Mouse (Mus musculus) kidney, embryonic 14.5 days (tissue): ENCODE measurements around the gene Myo10. TPM values are rescaled to one million over a fixed set of nuclear protein-coding genes. Genes with fewer than 3 reads are reported as not detected.
A peak's percentile ranks its signal among the peaks of the same experiment; 100 is the strongest.

Experiments used
- ATAC-seq: fragments of 200-750 bp; cut with Nextera tagmentation; 2 replicates; pipeline ENCODE4 v1.8.0; 2017; ENCODE audit warnings: moderate number of reproducible peaks, mild to moderate bottlenecking, moderate TSS enrichment, moderate library complexity; ENCODE audit not compliant: low FRiP score, low TSS enrichment
- H3K27ac ChIP-seq: fragments of 300-500 bp; sonication (generic); 2 replicates; pipeline ENCODE4 v1.5.1; 2014; ENCODE audit warnings: low read depth, mild to moderate bottlenecking, low read length, moderate library complexity, mixed read lengths
- H3K27me3 ChIP-seq: fragments of 300-500 bp; sonication (generic); 2 replicates; pipeline ENCODE4 v1.6.1; 2014; ENCODE audit warnings: mild to moderate bottlenecking, low read length; ENCODE audit not compliant: control insufficient read depth, insufficient read depth
- H3K36me3 ChIP-seq: fragments of 300-500 bp; sonication (generic); 2 replicates; pipeline ENCODE4 v1.6.1; 2014; ENCODE audit warnings: low read length, mixed read lengths; ENCODE audit not compliant: control insufficient read depth, insufficient read depth
- H3K4me1 ChIP-seq: fragments of 300-500 bp; sonication (generic); 2 replicates; pipeline ENCODE4 v1.6.1; 2014; ENCODE audit warnings: low read length, mixed read lengths; ENCODE audit not compliant: control insufficient read depth, insufficient read depth
- H3K4me2 ChIP-seq: fragments of 300-500 bp; sonication (generic); replicated peaks from 2 replicates; pipeline ENCODE4 v1.6.1; 2014; ENCODE audit warnings: low read depth, mild to moderate bottlenecking, low read length
- H3K4me3 ChIP-seq: fragments of 300-500 bp; sonication (generic); 2 replicates; pipeline ENCODE4 v1.5.1; 2014; ENCODE audit warnings: mild to moderate bottlenecking, low read length
- H3K9ac ChIP-seq: fragments of 300-500 bp; sonication (generic); 2 replicates; pipeline ENCODE4 v1.6.1; 2014; ENCODE audit warnings: low read depth, mild to moderate bottlenecking, low read length, moderate library complexity
- H3K9me3 ChIP-seq: fragments of 300-500 bp; sonication (generic); 2 replicates; pipeline ENCODE4 v1.6.1; 2016; ENCODE audit warnings: low read length; ENCODE audit not compliant: control insufficient read depth
- WGBS: fragments of 180-500 bp; shearing (Covaris S2); extraction: QIAGEN DNeasy Blood & Tissue Kit; methylation state at CpG from one replicate; pipeline ENCODE4 v1.1.7; 2014; 5-methylcytosine and 5-hydroxymethylcytosine counted together
- polyA plus RNA-seq: library from polyadenylated mRNA; unstranded; fragments of >200 nt; fragmentation: Nextera tagmentation; extraction: Ambion mirVana; gene quantifications from 2 replicates; pipeline ENCODE4 v1.2.1, GENCODE M21; 2014

The Myo10 gene
- polyA plus RNA-seq, 1 experiment from 2014 or later = 52.2 TPM

GRCm38 (mm10) chr15:25773711-25774513 lies 151.6 kb downstream of the Myo10 start:
- Histone ChIP-seq H3K27me3 (no peaks in the 10 kb centered on the region), H3K4me2 (peak overlapping the region; percentile 43), H3K36me3 (peaks cover 30% of the 10 kb centered on the region; the same call in 1 of the 2 replicates), H3K4me1 (peaks cover 18% of the 10 kb centered on the region; the same call in 1 of the 2 replicates), H3K9ac (peak overlapping the region; percentile 48; the same call in 1 of the 2 replicates), H3K4me3 (peak overlapping the region; percentile 33), H3K9me3 (no peaks in the 10 kb centered on the region), H3K27ac (peak overlapping the region; percentile 87)
- peak; percentile 70 for ATAC-seq
- 4% methylated on average over 21 of the region's 21 CpGs for WGBS

GRCm38 (mm10) chr15:25778937-25779336 lies 156.6 kb downstream of the Myo10 start:
- Histone ChIP-seq H3K4me2 (no peak overlapping the region), H3K9me3 (no peaks in the 10 kb centered on the region), H3K27me3 (no peaks in the 10 kb centered on the region), H3K27ac (no peak overlapping the region), H3K9ac (no peak overlapping the region), H3K4me1 (peaks cover 11% of the 10 kb centered on the region; the same call in 1 of the 2 replicates), H3K4me3 (no peak overlapping the region), H3K36me3 (peaks cover 71% of the 10 kb centered on the region)
- WGBS = 84% methylated on average over 8 of the region's 8 CpGs
- no peak for ATAC-seq

- ATAC-seq = no peak
- H3K9me3 ChIP-seq = no peaks in the 10 kb centered on the region
- WGBS = 83% methylated on average over 23 of the region's 23 CpGs
- no peak overlapping the region for H3K4me2 ChIP-seq
- no peak overlapping the region for H3K9ac ChIP-seq
- no peak overlapping the region for H3K4me3 ChIP-seq
- H3K27me3 ChIP-seq = no peaks in the 10 kb centered on the region
- H3K4me1 ChIP-seq = 0 out of 2 replicates have a peak, but pooled peaks cover 6% of the 10 kb centered on the region
- peaks cover 78% of the 10 kb centered on the region for H3K36me3 ChIP-seq
- no peak overlapping the region for H3K27ac ChIP-seq
Measured at GRCm38 (mm10) chr15:25779522-25780191, 157.3 kb downstream of the Myo10 start.

- no peaks in the 10 kb centered on the region for H3K9me3 ChIP-seq
- H3K36me3 ChIP-seq = peaks cover 91% of the 10 kb centered on the region
- no peaks in the 10 kb centered on the region for H3K27me3 ChIP-seq
- no peak overlapping the region for H3K4me3 ChIP-seq
- H3K4me1 ChIP-seq = no peaks in the 10 kb centered on the region
- no peak overlapping the region for H3K4me2 ChIP-seq
- H3K9ac ChIP-seq = no peak overlapping the region
- WGBS = 88% methylated on average over 33 of the region's 33 CpGs
- no peak overlapping the region for H3K27ac ChIP-seq
- ATAC-seq = no peak
Measured at GRCm38 (mm10) chr15:25781053-25781452, 158.7 kb downstream of the Myo10 start.

- 75% methylated on average over 35 of the region's 35 CpGs for WGBS
- Histone ChIP-seq H3K27me3 (no peaks in the 10 kb centered on the region), H3K4me2 (no peak overlapping the region), H3K27ac (no peak overlapping the region), H3K9ac (no peak overlapping the region), H3K36me3 (peaks cover 88% of the 10 kb centered on the region), H3K9me3 (no peaks in the 10 kb centered on the region), H3K4me3 (no peak overlapping the region), H3K4me1 (no peaks in the 10 kb centered on the region)
- ATAC-seq = peak; percentile 26
Measured at GRCm38 (mm10) chr15:25785456-25786390, 163.4 kb downstream of the Myo10 start.

GRCm38 (mm10) chr15:25787406-25787805 lies 165.1 kb downstream of the Myo10 start:
- Histone ChIP-seq H3K9ac (no peak overlapping the region), H3K9me3 (no peaks in the 10 kb centered on the region), H3K27ac (no peak overlapping the region), H3K4me2 (no peak overlapping the region), H3K4me1 (no peaks in the 10 kb centered on the region), H3K36me3 (peaks cover 73% of the 10 kb centered on the region), H3K27me3 (no peaks in the 10 kb centered on the region), H3K4me3 (no peak overlapping the region)
- ATAC-seq = no peak
- 85% methylated on average over 9 of the region's 9 CpGs for WGBS

- Histone ChIP-seq H3K27ac (no peak overlapping the region), H3K9me3 (no peaks in the 10 kb centered on the region), H3K4me3 (no peak overlapping the region), H3K4me2 (no peak overlapping the region), H3K27me3 (no peaks in the 10 kb centered on the region), H3K4me1 (no peaks in the 10 kb centered on the region), H3K9ac (no peak overlapping the region), H3K36me3 (peaks cover 68% of the 10 kb centered on the region)
- 96% methylated on average over 8 of the region's 8 CpGs for WGBS
- no peak for ATAC-seq
Measured at GRCm38 (mm10) chr15:25787965-25788364, 165.6 kb downstream of the Myo10 start.

- Histone ChIP-seq H3K4me3 (no peak overlapping the region), H3K27me3 (no peaks in the 10 kb centered on the region), H3K9me3 (no peaks in the 10 kb centered on the region), H3K4me1 (0 out of 2 replicates have a peak, but pooled peaks cover 4% of the 10 kb centered on the region), H3K36me3 (peaks cover 68% of the 10 kb centered on the region), H3K27ac (peak overlapping the region; percentile 6; the same call in 1 of the 2 replicates), H3K9ac (no peak overlapping the region), H3K4me2 (no peak overlapping the region)
- WGBS = 76% methylated on average over 7 of the region's 7 CpGs
- ATAC-seq = no peak
Measured at GRCm38 (mm10) chr15:25788565-25788964, 166.2 kb downstream of the Myo10 start.
